In the genomic region with DNA sequence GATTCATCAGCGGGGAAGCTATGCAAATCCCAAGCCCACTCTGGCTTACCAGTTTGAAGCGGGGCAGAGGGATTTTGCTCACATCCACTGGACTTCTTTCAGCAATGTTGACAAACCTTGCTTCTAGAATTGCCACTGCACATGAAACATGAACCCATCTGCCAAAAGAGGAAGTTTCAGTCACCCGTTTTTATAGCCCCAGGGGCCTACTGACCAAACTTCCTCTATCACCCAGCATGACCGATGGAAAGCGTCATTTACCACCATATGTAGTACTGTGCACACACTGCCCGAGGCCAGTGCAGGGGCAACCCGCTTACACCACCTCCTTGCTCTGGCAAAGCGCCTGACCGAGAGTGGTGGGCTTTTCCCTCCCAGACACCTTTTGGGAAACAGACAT, we compare ENCODE assay signal across 12 mouse cellular contexts. TPM values are rescaled to one million over a fixed set of nuclear protein-coding genes. Genes with fewer than 3 reads are reported as not detected.
DNase-seq lines count a peak whose midpoint lies in the region; ATAC-seq and TF ChIP-seq lines count a peak whose summit lies in the region.
"Had no signal": no experiment of that assay in that cellular context is flagged by ENCODE, and none has a peak within 500 bp of the region (broad histone marks: within the 10 kb centered on the region; RNA-seq: fewer than 3 reads in every experiment).

No protein-coding gene starts in this region.

- peaks cover 33 to 65% of the 10 kb centered on the region in 2 experiments for H3K4me1 ChIP-seq in CH12.LX (ENCODE audit: control insufficient read depth in 1 of 2, insufficient read depth in 2 of 2)
- peaks cover 6% of the 10 kb centered on the region for H3K4me1 ChIP-seq in bone marrow, adult 2 months (ENCODE audit: control insufficient read depth, insufficient read depth, low read length)
- H3K4me1 ChIP-seq in neural tube, embryonic 15.5 days: peaks cover 18% of the 10 kb centered on the region
- H3K4me1 ChIP-seq: embryonic facial prominence, embryonic 15.5 days; hindbrain, embryonic 15.5 days had no signal

- TF ChIP-seq RAD21 in CH12.LX (IDR thresholded peaks at IDR 0.05; ENCODE audit: low read depth, low read length): no peak; the same call in 1 of the 2 replicates

- H3K27me3 ChIP-seq in CH12.LX (replicated peaks): no peaks in the 10 kb centered on the region
- no peaks in the 10 kb centered on the region for H3K27me3 ChIP-seq in neural tube, embryonic 15.5 days (replicated peaks)
- H3K27me3 ChIP-seq: embryonic facial prominence, embryonic 15.5 days; hindbrain, embryonic 15.5 days had no signal

- TF ChIP-seq EP300 in CH12.LX (IDR thresholded peaks at IDR 0.05; ENCODE audit: low read length): peak; percentile 82

- H3K9ac ChIP-seq in CH12.LX (ENCODE audit: insufficient read depth, low read depth): peak overlapping the region; percentile 34; the same call in 1 of the 2 replicates
- H3K9ac ChIP-seq in neural tube, embryonic 15.5 days (replicated peaks): no peak overlapping the region
- H3K9ac ChIP-seq: embryonic facial prominence, embryonic 15.5 days; hindbrain, embryonic 15.5 days had no signal

- peaks cover 85 to 96% of the 10 kb centered on the region in 2 experiments for H3K36me3 ChIP-seq in CH12.LX (replicated peaks in 1 of 2; ENCODE audit: control insufficient read depth in 1 of 2, insufficient read depth in 1 of 2, low read length in 1 of 2)
- peaks cover 96% of the 10 kb centered on the region for H3K36me3 ChIP-seq in neural tube, embryonic 15.5 days

- TF ChIP-seq POLR2A in CH12.LX (IDR thresholded peaks at IDR 0.05; ENCODE audit: low read depth, low read length): no peak
- no peak for TF ChIP-seq POLR2A in bone marrow, adult 2 months (IDR thresholded peaks at IDR 0.05; ENCODE audit: borderline replicate concordance, control insufficient read depth, low read depth, low read length)

- WGBS in bone marrow, adult 2 months: 24% methylated on average over 9 of the region's 9 CpGs
- 84% methylated on average over 9 of the region's 9 CpGs for WGBS in neural tube, embryonic 15.5 days

- dilution Hi-C loops in CH12.LX (cut with MboI; ENCODE audit: extremely low pct_ligation_motif_present, extremely low pct_unique_long_range_greater_than_20kb, low sequenced_read_pairs): no loop called here

- H3K4me3 ChIP-seq in layer of hippocampus, adult 2 months: no peak overlapping the region
- H3K4me3 ChIP-seq in CH12.LX (replicated peaks in 1 of 3; ENCODE audit: low read depth in 2 of 3, low read length in 2 of 3, poor library complexity in 1 of 3): peak overlapping the region in 2 of 3 experiments; percentile 29 to 34
- no peak overlapping the region for H3K4me3 ChIP-seq in bone marrow, adult 2 months (replicated peaks; ENCODE audit: control insufficient read depth, low read depth, low read length)
- no peak overlapping the region for H3K4me3 ChIP-seq in neural tube, embryonic 15.5 days (replicated peaks)
- H3K4me3 ChIP-seq: embryonic facial prominence, embryonic 15.5 days; hindbrain, embryonic 15.5 days; myocyte had no signal

- H3K4me2 ChIP-seq in CH12.LX (ENCODE audit: insufficient read depth, low read depth, poor library complexity, severe bottlenecking): peak overlapping the region; percentile 25
- H3K4me2 ChIP-seq in neural tube, embryonic 15.5 days: no peak overlapping the region
- H3K4me2 ChIP-seq: embryonic facial prominence, embryonic 15.5 days; hindbrain, embryonic 15.5 days had no signal

- in situ Hi-C loops in CH12.LX (cut with MboI; ENCODE audit: low pct_ligation_motif_present, low pct_unique_long_range_greater_than_20kb, low sequenced_read_pairs): no loop called here

- H3K79me2 ChIP-seq in CH12.LX (replicated peaks; ENCODE audit: control insufficient read depth, extremely low read depth, insufficient read depth, poor library complexity, severe bottlenecking): no peaks in the 10 kb centered on the region

- TF ChIP-seq CTCF in layer of hippocampus, adult 2 months (conservative IDR thresholded peaks at IDR 0.05): no peak
- no peak for TF ChIP-seq CTCF in CH12.LX (conservative IDR thresholded peaks at IDR 0.05 in 1 of 2, IDR thresholded peaks at IDR 0.05 in 1 of 2; ENCODE audit: low read depth in 2 of 2, low read length in 2 of 2)
- TF ChIP-seq CTCF in bone marrow, adult 2 months (IDR thresholded peaks at IDR 0.05; ENCODE audit: control insufficient read depth, insufficient read depth, low read length): no peak

- DNase-seq in layer of hippocampus, adult 2 months (ENCODE audit: low spot score in 2 of 2): no peak
- DNase-seq in layer of hippocampus, postnatal 10 days (ENCODE audit: low spot score in 2 of 2): no peak
- DNase-seq in CH12.LX (ENCODE audit: extremely low read depth): peak; percentile 84
- no peak for DNase-seq in adrenal gland, postnatal 14 days
- DNase-seq: cerebellum, adult 8-10 months; thymus, postnatal 4 days had no signal

- peak overlapping the region; percentile 29; the same call in 1 of the 2 replicates for H3K27ac ChIP-seq in layer of hippocampus, adult 2 months
- H3K27ac ChIP-seq in CH12.LX (ENCODE audit: insufficient read depth, low read depth): peak overlapping the region; percentile 98
- peak overlapping the region; percentile 86 for H3K27ac ChIP-seq in bone marrow, adult 2 months (ENCODE audit: control insufficient read depth, insufficient read depth, low read depth, low read length, poor library complexity)
- H3K27ac ChIP-seq in neural tube, embryonic 15.5 days (replicated peaks): no peak overlapping the region
- H3K27ac ChIP-seq: embryonic facial prominence, embryonic 15.5 days; hindbrain, embryonic 15.5 days had no signal

- ATAC-seq in monocyte, adult 5-6 weeks (replicated peaks; ENCODE audit: insufficient number of reproducible peaks, low FRiP score, low TSS enrichment, poor library complexity, severe bottlenecking): peak; percentile 95
- ATAC-seq in neural tube, embryonic 15.5 days (ENCODE audit: low FRiP score): no peak

- H3K9me3 ChIP-seq in CH12.LX (replicated peaks; ENCODE audit: low read length): no peaks in the 10 kb centered on the region
- no peaks in the 10 kb centered on the region for H3K9me3 ChIP-seq in neural tube, embryonic 15.5 days (replicated peaks)
- H3K9me3 ChIP-seq: embryonic facial prominence, embryonic 15.5 days; hindbrain, embryonic 15.5 days had no signal

TF ChIP-seq in CH12.LX, 34 proteins besides CTCF, POLR2A, EP300 and RAD21 (continues in another document):
- TF ChIP-seq PAX5 (IDR thresholded peaks at IDR 0.05; ENCODE audit: low read length) (no peak), ZMIZ1 (IDR thresholded peaks at IDR 0.05; ENCODE audit: low read depth, low read length) (no peak), CHD2 (IDR thresholded peaks at IDR 0.05; ENCODE audit: low read length) (no peak), MXI1 (IDR thresholded peaks at IDR 0.05; ENCODE audit: low read depth, low read length) (peak; percentile 67; the same call in 1 of the 2 replicates), ELF1 (IDR thresholded peaks at IDR 0.05; ENCODE audit: low read depth, low read length) (0 out of 2 replicates have a peak, but pooled peaks have one; percentile 46), NELFE (IDR thresholded peaks at IDR 0.05; ENCODE audit: low read depth, low read length) (no peak), SMC3 (IDR thresholded peaks at IDR 0.05; ENCODE audit: low read depth, low read length) (no peak), USF2 (conservative IDR thresholded peaks at IDR 0.05; ENCODE audit: low read depth, low read length) (no peak), ZC3H11A (IDR thresholded peaks at IDR 0.05; ENCODE audit: low read depth, low read length) (no peak), MAFK (IDR thresholded peaks at IDR 0.05; ENCODE audit: insufficient replicate concordance, low read length) (no peak), NRF1 (IDR thresholded peaks at IDR 0.05; ENCODE audit: low read depth, low read length) (0 out of 2 replicates have a peak, but pooled peaks have one; percentile 23), MAZ (IDR thresholded peaks at IDR 0.05; ENCODE audit: low read depth, low read length) (0 out of 2 replicates have a peak, but pooled peaks have one; percentile 30), ETS1 (conservative IDR thresholded peaks at IDR 0.05; ENCODE audit: low read depth, low read length) (peak; percentile 68), ZKSCAN1 (IDR thresholded peaks at IDR 0.05; ENCODE audit: borderline replicate concordance, low read depth, low read length) (no peak), GABPA (IDR thresholded peaks at IDR 0.05; ENCODE audit: insufficient replicate concordance, low read depth, low read length) (no peak), ZNF384 (IDR thresholded peaks at IDR 0.05; ENCODE audit: low read depth, low read length) (no peak), TBP (conservative IDR thresholded peaks at IDR 0.05; ENCODE audit: low read depth, low read length) (no peak), UBTF (IDR thresholded peaks at IDR 0.05; ENCODE audit: low read depth, low read length) (no peak), JUND (conservative IDR thresholded peaks at IDR 0.05; ENCODE audit: low read depth, low read length) (no peak), USF1 (IDR thresholded peaks at IDR 0.05; ENCODE audit: low read depth, low read length) (no peak), MAX (IDR thresholded peaks at IDR 0.05; ENCODE audit: low read length) (peak; percentile 66), BHLHE40 (IDR thresholded peaks at IDR 0.05; ENCODE audit: low read depth, low read length) (peak; percentile 94)

RNA-seq across cellular contexts. Expression of gene St3gal3, which starts 9.6 kb away (rescaled TPM):
- total RNA-seq in layer of hippocampus, adult 2 months (2021): 10 to 100 TPM; 41.9 to 42.1 TPM
- total RNA-seq in layer of hippocampus, postnatal 10 days (2021): 10 to 100 TPM; 37.6 to 38.3 TPM
- total RNA-seq in CH12.LX (2012; rRNA removed): 7.8 and 10.1 TPM in 2 replicates
- total RNA-seq in CH12.LX (2014; rRNA removed): 6.3 and 7.1 TPM in 2 replicates
- polyA plus RNA-seq in CH12.LX (2012; ENCODE audit: insufficient read length, low read depth): 8.2 and 8.7 TPM in 2 replicates
- 5.9 and 6.8 TPM in 2 replicates for polyA plus RNA-seq in bone marrow, adult 2 months (2011; ENCODE audit: insufficient read depth, insufficient read length, low replicate concordance, missing spikeins)
- 2.3 to 4.7 TPM (median 3.3 TPM) in 3 replicates for total RNA-seq in monocyte, adult 5-6 weeks (2017)
- total RNA-seq in adrenal gland, postnatal 14 days (2021): 28.9 and 34.1 TPM in 2 replicates
- 13.8 and 18.3 TPM in 2 replicates for polyA plus RNA-seq in neural tube, embryonic 15.5 days (2015; fragmentation: Nextera tagmentation; extraction: Ambion mirVana)

RNA-seq across cellular contexts. Expression of gene Kdm4a, which starts 35.5 kb away (rescaled TPM):
- 10 to 100 TPM; 48.8 to 50.1 TPM for total RNA-seq in layer of hippocampus, adult 2 months (2021)
- 10 to 100 TPM; 56.5 to 66.7 TPM for total RNA-seq in layer of hippocampus, postnatal 10 days (2021)
- total RNA-seq in CH12.LX (2012; rRNA removed) (38.4 and 58.8 TPM in 2 replicates), CH12.LX (2014; rRNA removed) (36.9 TPM in 2 replicates)
- 43.2 and 43.6 TPM in 2 replicates for polyA plus RNA-seq in CH12.LX (2012; ENCODE audit: insufficient read length, low read depth)
- polyA plus RNA-seq in bone marrow, adult 2 months (2011; ENCODE audit: insufficient read depth, insufficient read length, low replicate concordance, missing spikeins): 25.6 and 36.5 TPM in 2 replicates
- total RNA-seq in monocyte, adult 5-6 weeks (2017): 43.8 to 59.4 TPM (median 48.6 TPM) in 3 replicates
- 34.3 and 43.6 TPM in 2 replicates for total RNA-seq in adrenal gland, postnatal 14 days (2021)
- polyA plus RNA-seq in neural tube, embryonic 15.5 days (2015; fragmentation: Nextera tagmentation; extraction: Ambion mirVana): 40.2 and 40.6 TPM in 2 replicates

Comparison
In these comparisons a context has a peak if more than half of its experiments do, and no peak if none do; other contexts are left out.
1. H3K4me3 ChIP-seq: peak in CH12.LX (2 of 3); none in layer of hippocampus, adult 2 months (single experiment), bone marrow, adult 2 months (single experiment) and neural tube, embryonic 15.5 days (single experiment).